Mouse (Mus musculus): ENCODE data around the gene Mbtps2. TPM values are rescaled to one million over a fixed set of nuclear protein-coding genes. Genes with fewer than 3 reads are reported as not detected.

Mbtps2 gene
- polyA plus RNA-seq, 1 experiment from 2014 or later = 14.2 TPM

GRCm38 (mm10) chrX:157633676-157634414, 35.3 kb upstream of the Mbtps2 start:
- no peak overlapping the region for H3K9ac ChIP-seq (ENCODE audit: low read depth, low read length)
- H3K27ac ChIP-seq = no peak overlapping the region
- no peaks in the 10 kb centered on the region for H3K9me3 ChIP-seq (replicated peaks; ENCODE audit: low read length)
- no peaks in the 10 kb centered on the region for H3K4me1 ChIP-seq (replicated peaks; ENCODE audit: insufficient read depth, low read length)
- no peak for TF ChIP-seq CTCF (IDR thresholded peaks at IDR 0.05; ENCODE audit: low read depth)
- H3K4me3 ChIP-seq (replicated peaks; ENCODE audit: low read depth, low read length) = no peak overlapping the region
- ATAC-seq (replicated peaks; ENCODE audit: low FRiP score, low read depth) (no peak), DNase-seq (ENCODE audit: low spot score) (no peak)
- H3K36me3 ChIP-seq (ENCODE audit: insufficient read depth, low read length) = no peaks in the 10 kb centered on the region
- no peaks in the 10 kb centered on the region for H3K27me3 ChIP-seq (ENCODE audit: insufficient read depth, low read length)
- 63% methylated on average over 3 of the region's 3 CpGs for WGBS
- H3K4me2 ChIP-seq (ENCODE audit: low read length) = no peak overlapping the region

GRCm38 (mm10) chrX:157630341-157630740, 31.8 kb upstream of the Mbtps2 start:
- Histone ChIP-seq H3K27ac (no peak overlapping the region), H3K9me3 (replicated peaks; ENCODE audit: low read length) (no peaks in the 10 kb centered on the region), H3K4me3 (replicated peaks; ENCODE audit: low read depth, low read length) (no peak overlapping the region), H3K27me3 (ENCODE audit: insufficient read depth, low read length) (no peaks in the 10 kb centered on the region), H3K4me2 (ENCODE audit: low read length) (no peak overlapping the region), H3K9ac (ENCODE audit: low read depth, low read length) (no peak overlapping the region), H3K4me1 (replicated peaks; ENCODE audit: insufficient read depth, low read length) (no peaks in the 10 kb centered on the region), H3K36me3 (ENCODE audit: insufficient read depth, low read length) (no peaks in the 10 kb centered on the region)
- ATAC-seq (replicated peaks; ENCODE audit: low FRiP score, low read depth) (no peak), DNase-seq (ENCODE audit: low spot score) (no peak)
- no peak for TF ChIP-seq CTCF (IDR thresholded peaks at IDR 0.05; ENCODE audit: low read depth)
- WGBS = 84% methylated on average over 4 of the region's 4 CpGs

- Histone ChIP-seq H3K9ac (ENCODE audit: low read depth, low read length) (no peak overlapping the region), H3K4me2 (ENCODE audit: low read length) (peak overlapping the region; percentile 38), H3K4me3 (replicated peaks; ENCODE audit: low read depth, low read length) (peak overlapping the region; percentile 17; the same call in 1 of the 2 replicates), H3K36me3 (ENCODE audit: insufficient read depth, low read length) (no peaks in the 10 kb centered on the region), H3K27ac (no peak overlapping the region), H3K4me1 (replicated peaks; ENCODE audit: insufficient read depth, low read length) (no peaks in the 10 kb centered on the region), H3K9me3 (replicated peaks; ENCODE audit: low read length) (no peaks in the 10 kb centered on the region), H3K27me3 (ENCODE audit: insufficient read depth, low read length) (no peaks in the 10 kb centered on the region)
- DNase-seq (ENCODE audit: low spot score) (peak; percentile 13), ATAC-seq (replicated peaks; ENCODE audit: low FRiP score, low read depth) (peak; percentile 49; the same call in 1 of the 2 replicates)
- no peak for TF ChIP-seq CTCF (IDR thresholded peaks at IDR 0.05; ENCODE audit: low read depth)
- 36% methylated on average over 32 of the region's 32 CpGs for WGBS
These were observed 14.4 kb upstream of the Mbtps2 start for GRCm38 (mm10) chrX:157612894-157613293.

- Histone ChIP-seq H3K4me3 (replicated peaks; ENCODE audit: low read depth, low read length) (no peak overlapping the region), H3K4me1 (replicated peaks; ENCODE audit: insufficient read depth, low read length) (no peaks in the 10 kb centered on the region), H3K36me3 (ENCODE audit: insufficient read depth, low read length) (no peaks in the 10 kb centered on the region), H3K27ac (no peak overlapping the region), H3K9ac (ENCODE audit: low read depth, low read length) (no peak overlapping the region), H3K4me2 (ENCODE audit: low read length) (no peak overlapping the region), H3K9me3 (replicated peaks; ENCODE audit: low read length) (no peaks in the 10 kb centered on the region), H3K27me3 (ENCODE audit: insufficient read depth, low read length) (no peaks in the 10 kb centered on the region)
- TF ChIP-seq CTCF (IDR thresholded peaks at IDR 0.05; ENCODE audit: low read depth) = peak; percentile 58
- WGBS = 19% methylated on average over 3 of the region's 3 CpGs
- DNase-seq (ENCODE audit: low spot score) (peak; percentile 59), ATAC-seq (replicated peaks; ENCODE audit: low FRiP score, low read depth) (no peak)
These were observed 2.9 kb upstream of the Mbtps2 start for GRCm38 (mm10) chrX:157601450-157601849.

GRCm38 (mm10) chrX:157597585-157598185, 830 bp downstream of the Mbtps2 start:
- TF ChIP-seq CTCF (IDR thresholded peaks at IDR 0.05; ENCODE audit: low read depth) = no peak
- peak overlapping the region; percentile 84 for H3K9ac ChIP-seq (ENCODE audit: low read depth, low read length)
- H3K4me2 ChIP-seq (ENCODE audit: low read length) = peak overlapping the region; percentile 52
- 21% methylated on average over 17 of the region's 17 CpGs for WGBS
- H3K9me3 ChIP-seq (replicated peaks; ENCODE audit: low read length) = no peaks in the 10 kb centered on the region
- H3K4me3 ChIP-seq (replicated peaks; ENCODE audit: low read depth, low read length) = peak overlapping the region; percentile 63
- H3K27me3 ChIP-seq (ENCODE audit: insufficient read depth, low read length) = no peaks in the 10 kb centered on the region
- ATAC-seq (replicated peaks; ENCODE audit: low FRiP score, low read depth) (no peak), DNase-seq (ENCODE audit: low spot score) (peak; percentile 31)
- H3K4me1 ChIP-seq (replicated peaks; ENCODE audit: insufficient read depth, low read length) = no peaks in the 10 kb centered on the region
- H3K36me3 ChIP-seq (ENCODE audit: insufficient read depth, low read length) = no peaks in the 10 kb centered on the region
- H3K27ac ChIP-seq = peak overlapping the region; percentile 94

GRCm38 (mm10) chrX:157596802-157597201, 1.7 kb downstream of the Mbtps2 start:
- ATAC-seq (replicated peaks; ENCODE audit: low FRiP score, low read depth) (no peak), DNase-seq (ENCODE audit: low spot score) (no peak)
- 71% methylated on average over 5 of the region's 5 CpGs for WGBS
- H3K36me3 ChIP-seq (ENCODE audit: insufficient read depth, low read length) = no peaks in the 10 kb centered on the region
- no peak for TF ChIP-seq CTCF (IDR thresholded peaks at IDR 0.05; ENCODE audit: low read depth)
- no peaks in the 10 kb centered on the region for H3K27me3 ChIP-seq (ENCODE audit: insufficient read depth, low read length)
- H3K27ac ChIP-seq = no peak overlapping the region
- H3K9ac ChIP-seq (ENCODE audit: low read depth, low read length) = no peak overlapping the region
- H3K4me1 ChIP-seq (replicated peaks; ENCODE audit: insufficient read depth, low read length) = no peaks in the 10 kb centered on the region
- no peaks in the 10 kb centered on the region for H3K9me3 ChIP-seq (replicated peaks; ENCODE audit: low read length)
- peak overlapping the region; percentile 52 for H3K4me2 ChIP-seq (ENCODE audit: low read length)
- peak overlapping the region; percentile 63; the same call in 1 of the 2 replicates for H3K4me3 ChIP-seq (replicated peaks; ENCODE audit: low read depth, low read length)

Data from kidney, postnatal 0 days (tissue).